29 mouse cellular contexts compared by ENCODE assay signal in genomic region chr19:56735747-56736146, GRCm38 (mm10). TPM values are rescaled to one million over a fixed set of nuclear protein-coding genes. Genes with fewer than 3 reads are reported as not detected.
DNase-seq lines count a peak whose midpoint lies in the region; ATAC-seq and TF ChIP-seq lines count a peak whose summit lies in the region.
"Had no signal": no experiment of that assay in that cellular context is flagged by ENCODE, and none has a peak within 500 bp of the region (broad histone marks: within the 10 kb centered on the region; RNA-seq: fewer than 3 reads in every experiment).

No protein-coding gene starts in this region.

- intact Hi-C loops in heart, adult 2 months (cut with DNase I), result no loop called here

- TF ChIP-seq EP300 in heart, adult 2 months (IDR thresholded peaks at IDR 0.05; ENCODE audit: insufficient read depth, low read depth, low read length), result no peak

- no peak for DNase-seq in heart, adult 2 months
- DNase-seq in heart, adult 8-10 months (ENCODE audit: low spot score), result no peak
- DNase-seq in cerebellum, postnatal 4 days (ENCODE audit: low spot score in 2 of 2), result no peak
- DNase-seq: adrenal gland, adult 2 months; adrenal gland, postnatal 14 days; B cell, adult 2 months; cerebellum, adult 18-20 months; cerebellum, adult 9-10 months; cerebellum, postnatal 14 days; forebrain, postnatal 0 days; gastrocnemius, adult 2 months; gastrocnemius, postnatal 14 days; kidney, adult 11 months; kidney, adult 8-10 months had no signal

- ATAC-seq in heart, embryonic 16.5 days (replicated peaks; ENCODE audit: extremely low read depth, insufficient read depth, low FRiP score), result no peak
- no peak for ATAC-seq in heart, embryonic 11.5 days (replicated peaks; ENCODE audit: insufficient number of reproducible peaks, low FRiP score, low TSS enrichment)
- ATAC-seq: forebrain, embryonic 14.5 days; forebrain, postnatal 0 days; hindbrain, embryonic 16.5 days; intestine, embryonic 15.5 days had no signal

- H3K79me2 ChIP-seq in heart, adult 2 months (replicated peaks; ENCODE audit: control insufficient read depth, insufficient read depth, low read length), result no peaks in the 10 kb centered on the region

- H3K9ac ChIP-seq in heart, adult 2 months (ENCODE audit: low read depth, low read length), result no peak overlapping the region
- H3K9ac ChIP-seq in heart, embryonic 16.5 days (ENCODE audit: low read length), result no peak overlapping the region
- H3K9ac ChIP-seq in heart, embryonic 11.5 days (ENCODE audit: low read depth, low read length), result no peak overlapping the region
- H3K9ac ChIP-seq: embryonic facial prominence, embryonic 12.5 days; embryonic facial prominence, embryonic 15.5 days; forebrain, postnatal 0 days; heart, embryonic 12.5 days; hindbrain, embryonic 13.5 days; intestine, embryonic 15.5 days; kidney, embryonic 15.5 days had no signal

- 28% methylated on average over 4 of the region's 4 CpGs for WGBS in heart, adult 2 months
- WGBS in heart, embryonic 16.5 days, result 35% methylated on average over 4 of the region's 4 CpGs
- WGBS in heart, embryonic 11.5 days (ENCODE audit: insufficient replicate concordance), result 40% methylated on average over 4 of the region's 4 CpGs

- H3K4me3 ChIP-seq in heart, adult 2 months, result no peak overlapping the region
- no peak overlapping the region for H3K4me3 ChIP-seq in heart, embryonic 16.5 days (ENCODE audit: low read length)
- no peak overlapping the region for H3K4me3 ChIP-seq in heart, embryonic 11.5 days (ENCODE audit: low read depth, low read length)
- no peak overlapping the region for H3K4me3 ChIP-seq in brown adipose tissue, adult 24 weeks (ENCODE audit: insufficient read depth, low read depth, low read length)
- H3K4me3 ChIP-seq: embryonic facial prominence, embryonic 12.5 days; embryonic facial prominence, embryonic 15.5 days; gastrocnemius, adult 2 months; heart, embryonic 12.5 days; hindbrain, embryonic 13.5 days; intestine, embryonic 15.5 days; kidney, embryonic 15.5 days had no signal

- no peaks in the 10 kb centered on the region for H3K9me3 ChIP-seq in heart, embryonic 16.5 days (replicated peaks; ENCODE audit: control insufficient read depth, low read length)
- no peaks in the 10 kb centered on the region for H3K9me3 ChIP-seq in heart, embryonic 11.5 days (replicated peaks; ENCODE audit: control insufficient read depth, low read length)
- H3K9me3 ChIP-seq: embryonic facial prominence, embryonic 12.5 days; embryonic facial prominence, embryonic 15.5 days; G1E; heart, embryonic 12.5 days; hindbrain, embryonic 13.5 days; intestine, embryonic 15.5 days; kidney, embryonic 15.5 days had no signal

- no peaks in the 10 kb centered on the region for H3K27me3 ChIP-seq in heart, adult 2 months (ENCODE audit: control insufficient read depth, insufficient read depth, low read length)
- no peaks in the 10 kb centered on the region for H3K27me3 ChIP-seq in heart, embryonic 16.5 days (ENCODE audit: control insufficient read depth, insufficient read depth, low read length)
- no peaks in the 10 kb centered on the region for H3K27me3 ChIP-seq in heart, embryonic 11.5 days (ENCODE audit: control insufficient read depth, insufficient read depth, low read length)
- H3K27me3 ChIP-seq: CH12.LX; embryonic facial prominence, embryonic 12.5 days; embryonic facial prominence, embryonic 15.5 days; heart, embryonic 12.5 days; intestine, embryonic 15.5 days had no signal

- no peak for TF ChIP-seq POLR2A in heart, adult 2 months (IDR thresholded peaks at IDR 0.05; ENCODE audit: insufficient read depth, low read depth, low read length)

- no peaks in the 10 kb centered on the region for H3K36me3 ChIP-seq in heart, adult 2 months (ENCODE audit: control insufficient read depth, insufficient read depth, low read length)
- H3K36me3 ChIP-seq in heart, embryonic 16.5 days (ENCODE audit: control insufficient read depth, insufficient read depth), result no peaks in the 10 kb centered on the region
- H3K36me3 ChIP-seq in heart, embryonic 11.5 days (ENCODE audit: control insufficient read depth, insufficient read depth, low read length), result no peaks in the 10 kb centered on the region
- H3K36me3 ChIP-seq: embryonic facial prominence, embryonic 12.5 days; embryonic facial prominence, embryonic 15.5 days; G1E; heart, embryonic 12.5 days; hindbrain, embryonic 13.5 days; intestine, embryonic 15.5 days; kidney, embryonic 15.5 days had no signal

- H3K4me2 ChIP-seq in heart, embryonic 16.5 days (ENCODE audit: low read depth, low read length), result no peak overlapping the region
- H3K4me2 ChIP-seq in heart, embryonic 11.5 days, result no peak overlapping the region
- H3K4me2 ChIP-seq: embryonic facial prominence, embryonic 12.5 days; embryonic facial prominence, embryonic 15.5 days; heart, embryonic 12.5 days; hindbrain, embryonic 13.5 days; intestine, embryonic 15.5 days; kidney, embryonic 15.5 days had no signal

- H3K4me1 ChIP-seq in heart, adult 2 months (ENCODE audit: control insufficient read depth, insufficient read depth, low read length), result peaks cover 1% of the 10 kb centered on the region; the same call in 1 of the 2 replicates
- H3K4me1 ChIP-seq in heart, embryonic 16.5 days (ENCODE audit: control insufficient read depth, insufficient read depth, low read length), result peaks cover 13% of the 10 kb centered on the region
- H3K4me1 ChIP-seq in heart, embryonic 11.5 days (ENCODE audit: control insufficient read depth, insufficient read depth, low read length), result peaks cover 3% of the 10 kb centered on the region; the same call in 1 of the 2 replicates
- peaks cover 10% of the 10 kb centered on the region for H3K4me1 ChIP-seq in brown adipose tissue, adult 24 weeks (ENCODE audit: control insufficient read depth, insufficient read depth, insufficient read length, low read length)
- H3K4me1 ChIP-seq: embryonic facial prominence, embryonic 12.5 days; embryonic facial prominence, embryonic 15.5 days; hindbrain, embryonic 13.5 days; intestine, embryonic 15.5 days; kidney, embryonic 15.5 days had no signal

- peak overlapping the region; percentile 68 for H3K27ac ChIP-seq in heart, adult 2 months
- H3K27ac ChIP-seq in heart, embryonic 16.5 days (ENCODE audit: low read length), result peak overlapping the region; percentile 81; the same call in 1 of the 2 replicates
- no peak overlapping the region for H3K27ac ChIP-seq in heart, embryonic 11.5 days (ENCODE audit: low read depth, low read length)
- H3K27ac ChIP-seq in brown adipose tissue, adult 24 weeks (replicated peaks; ENCODE audit: low read depth, low read length), result peak overlapping the region; percentile 88
- H3K27ac ChIP-seq: embryonic facial prominence, embryonic 12.5 days; embryonic facial prominence, embryonic 15.5 days; hindbrain, embryonic 13.5 days; intestine, embryonic 15.5 days; kidney, embryonic 15.5 days had no signal

- no peak for TF ChIP-seq CTCF in heart, adult 2 months (IDR thresholded peaks at IDR 0.05)

RNA-seq across cellular contexts. Expression of gene Adrb1, which starts 13.7 kb away (rescaled TPM):
- 10 to 100 TPM; 18.0 to 28.4 TPM for total RNA-seq in heart, adult 2 months (2021)
- 18.3 and 20.5 TPM in 2 replicates for polyA plus RNA-seq in heart, adult 2 months (2012; rRNA removed)
- 10 to 100 TPM; 19.4 to 26.8 (median 22.2) TPM for total RNA-seq in heart, adult 8-10 months (2022)
- polyA plus RNA-seq in heart, embryonic 16.5 days (2015; fragmentation: Nextera tagmentation; extraction: Ambion mirVana), result 2.7 and 4.2 TPM in 2 replicates
- polyA plus RNA-seq in heart, embryonic 11.5 days (2014; fragmentation: Nextera tagmentation; extraction: Ambion mirVana), result 1.5 and 1.8 TPM in 2 replicates
- 21.8 and 23.9 TPM in 2 replicates for polyA plus RNA-seq in brown adipose tissue, adult 24 weeks (2012; ENCODE audit: insufficient read depth, insufficient read length, missing spikeins)
- total RNA-seq: CH12.LX; common myeloid progenitor, adult 5-6 weeks; hematopoietic stem cell, adult 5-6 weeks had no signal
- polyA plus RNA-seq: G1E had no signal
